Mouse (Mus musculus) liver, postnatal 0 days (tissue): ENCODE data around the gene Fsd2. TPM values are rescaled to one million over a fixed set of nuclear protein-coding genes. Genes with fewer than 3 reads are reported as not detected.

Source experiments
- ATAC-seq: fragments of 200-750 bp; cut with Nextera tagmentation; 2 replicates; pipeline ENCODE4 v1.8.0; 2017; ENCODE audit warnings: mild to moderate bottlenecking, moderate library complexity
- DNase-seq: peaks from one replicate; pipeline ENCODE4 v3.0.0-alpha.2; 2016
- H3K27ac ChIP-seq: fragments of 300-500 bp; sonication (generic); 2 replicates; pipeline ENCODE4 v1.5.1; 2014; ENCODE audit warnings: antibody characterized with exemption, moderate library complexity, mild to moderate bottlenecking, low read depth
- H3K27me3 ChIP-seq: fragments of 300-500 bp; sonication (generic); 2 replicates; pipeline ENCODE4 v1.6.1; 2014; ENCODE audit warnings: low read length, control low read depth, mixed read lengths; ENCODE audit not compliant: insufficient read depth
- H3K36me3 ChIP-seq: fragments of 300-500 bp; sonication (generic); replicated peaks from 2 replicates; pipeline ENCODE4 v1.6.1; 2014; ENCODE audit warnings: mild to moderate bottlenecking, control low read depth, low read length, moderate library complexity, mixed read lengths; ENCODE audit not compliant: insufficient read depth
- H3K4me1 ChIP-seq: fragments of 300-500 bp; sonication (generic); 2 replicates; pipeline ENCODE4 v1.6.1; 2014; ENCODE audit warnings: antibody characterized with exemption, mild to moderate bottlenecking, control low read depth; ENCODE audit not compliant: insufficient read depth
- H3K4me2 ChIP-seq: fragments of 300-500 bp; sonication (generic); 2 replicates; pipeline ENCODE4 v1.6.1; 2014; ENCODE audit warnings: low read depth, mild to moderate bottlenecking, low read length, moderate library complexity, mixed read lengths
- H3K4me3 ChIP-seq: fragments of 300-500 bp; sonication (generic); 2 replicates; pipeline ENCODE4 v1.5.1; 2014; ENCODE audit warnings: low read depth, low read length
- H3K9ac ChIP-seq: fragments of 300-500 bp; sonication (generic); replicated peaks from 2 replicates; pipeline ENCODE4 v1.6.1; 2014; ENCODE audit warnings: mild to moderate bottlenecking, moderate library complexity
- H3K9me3 ChIP-seq: fragments of 300-500 bp; sonication (generic); 2 replicates; pipeline ENCODE4 v1.6.1; 2016; ENCODE audit warnings: mild to moderate bottlenecking, control low read depth, low read length, mixed read lengths
- CTCF ChIP-seq: sonication (generic); IDR thresholded peaks from 2 replicates; pipeline ENCODE4 v1.5.1; 2016; ENCODE audit warnings: antibody characterized with exemption, low read depth
- EP300 ChIP-seq: IDR thresholded peaks from 2 replicates; pipeline ENCODE4 v1.6.1; 2016; ENCODE audit warnings: antibody characterized with exemption, low read depth, mild to moderate bottlenecking
- WGBS: fragments of 180-500 bp; shearing (Covaris S2); extraction: QIAGEN DNeasy Blood & Tissue Kit; methylation state at CpG from one replicate; pipeline ENCODE4 v1.1.7; 2014; ENCODE audit not compliant: insufficient replicate concordance; 5-methylcytosine and 5-hydroxymethylcytosine counted together
- polyA plus RNA-seq: library from polyadenylated mRNA; unstranded; fragments of >200 nt; fragmentation: Nextera tagmentation; extraction: Ambion mirVana; gene quantifications from 2 replicates; pipeline ENCODE4 v1.2.1, GENCODE M21; 2015

Gene Fsd2
- polyA plus RNA-seq, 1 experiment from 2014 or later, result 0.28 TPM

GRCm38 (mm10) chr7:81592686-81593085 is 25.9 kb upstream of the Fsd2 start:
- ATAC-seq (no peak), DNase-seq (peak; percentile 9)
- Histone ChIP-seq H3K4me1 (peaks cover 15% of the 10 kb centered on the region), H3K4me3 (no peak overlapping the region), H3K9me3 (no peaks in the 10 kb centered on the region), H3K4me2 (no peak overlapping the region), H3K27ac (peak overlapping the region; percentile 74), H3K36me3 (peaks cover 83% of the 10 kb centered on the region), H3K9ac (no peak overlapping the region), H3K27me3 (no peaks in the 10 kb centered on the region)
- TF ChIP-seq CTCF (no peak), EP300 (no peak)
- WGBS, result 59% methylated on average over 9 of the region's 9 CpGs

GRCm38 (mm10) chr7:81587238-81587637 is 20.5 kb upstream of the Fsd2 start:
- peaks cover 8% of the 10 kb centered on the region; the same call in 1 of the 2 replicates for H3K4me1 ChIP-seq
- ATAC-seq (peak; percentile 96), DNase-seq (peak; percentile 42)
- no peaks in the 10 kb centered on the region for H3K27me3 ChIP-seq
- TF ChIP-seq EP300 (peak; percentile 83), CTCF (no peak)
- H3K9me3 ChIP-seq, result no peaks in the 10 kb centered on the region
- H3K4me3 ChIP-seq, result no peak overlapping the region
- H3K9ac ChIP-seq, result no peak overlapping the region
- peak overlapping the region; percentile 87 for H3K27ac ChIP-seq
- WGBS, result 68% methylated on average over 4 of the region's 4 CpGs
- peaks cover 68% of the 10 kb centered on the region for H3K36me3 ChIP-seq
- no peak overlapping the region for H3K4me2 ChIP-seq

GRCm38 (mm10) chr7:81585326-81585725 is 18.6 kb upstream of the Fsd2 start:
- H3K4me1 ChIP-seq, result peaks cover 7% of the 10 kb centered on the region; the same call in 1 of the 2 replicates
- ATAC-seq, result no peak
- no peak for DNase-seq
- H3K27ac ChIP-seq, result peak overlapping the region; percentile 68
- no peaks in the 10 kb centered on the region for H3K27me3 ChIP-seq
- TF ChIP-seq EP300 (no peak), CTCF (no peak)
- H3K9me3 ChIP-seq, result no peaks in the 10 kb centered on the region
- no peak overlapping the region for H3K9ac ChIP-seq
- 64% methylated on average over 7 of the region's 7 CpGs for WGBS
- peaks cover 49% of the 10 kb centered on the region for H3K36me3 ChIP-seq
- no peak overlapping the region for H3K4me2 ChIP-seq
- no peak overlapping the region for H3K4me3 ChIP-seq

- no peak for ATAC-seq
- 65% methylated on average over 3 of the region's 3 CpGs for WGBS
- Histone ChIP-seq H3K9ac (no peak overlapping the region), H3K4me2 (no peak overlapping the region), H3K4me1 (peaks cover 9% of the 10 kb centered on the region), H3K36me3 (peaks cover 43% of the 10 kb centered on the region), H3K9me3 (no peaks in the 10 kb centered on the region), H3K27ac (0 out of 2 replicates have a peak overlapping the region, but pooled peaks have one; percentile 12), H3K27me3 (no peaks in the 10 kb centered on the region), H3K4me3 (no peak overlapping the region)
- no peak for DNase-seq
- TF ChIP-seq CTCF, result peak; percentile 46
- no peak for TF ChIP-seq EP300
Observed at GRCm38 (mm10) chr7:81583512-81583911, 16.8 kb upstream of the Fsd2 start.

- Histone ChIP-seq H3K27ac (peak overlapping the region; percentile 16; the same call in 1 of the 2 replicates), H3K36me3 (peaks cover 35% of the 10 kb centered on the region), H3K4me1 (peaks cover 15% of the 10 kb centered on the region), H3K9ac (no peak overlapping the region), H3K4me3 (no peak overlapping the region), H3K9me3 (no peaks in the 10 kb centered on the region), H3K4me2 (no peak overlapping the region), H3K27me3 (no peaks in the 10 kb centered on the region)
- TF ChIP-seq EP300 (no peak), CTCF (no peak)
- WGBS, result 73% methylated on average over 5 of the region's 5 CpGs
- peak; percentile 51; the same call in 1 of the 2 replicates for ATAC-seq
- DNase-seq, result no peak
Observed at GRCm38 (mm10) chr7:81579312-81579711, 12.6 kb upstream of the Fsd2 start.

GRCm38 (mm10) chr7:81578413-81578812 is 11.7 kb upstream of the Fsd2 start:
- TF ChIP-seq CTCF (no peak), EP300 (no peak)
- DNase-seq (no peak), ATAC-seq (no peak)
- WGBS, result 86% methylated on average over 7 of the region's 7 CpGs
- Histone ChIP-seq H3K4me1 (peaks cover 20% of the 10 kb centered on the region), H3K36me3 (peaks cover 36% of the 10 kb centered on the region), H3K9me3 (no peaks in the 10 kb centered on the region), H3K27me3 (no peaks in the 10 kb centered on the region), H3K4me2 (no peak overlapping the region), H3K4me3 (no peak overlapping the region), H3K27ac (0 out of 2 replicates have a peak overlapping the region, but pooled peaks have one; percentile 16), H3K9ac (no peak overlapping the region)

DNA sequence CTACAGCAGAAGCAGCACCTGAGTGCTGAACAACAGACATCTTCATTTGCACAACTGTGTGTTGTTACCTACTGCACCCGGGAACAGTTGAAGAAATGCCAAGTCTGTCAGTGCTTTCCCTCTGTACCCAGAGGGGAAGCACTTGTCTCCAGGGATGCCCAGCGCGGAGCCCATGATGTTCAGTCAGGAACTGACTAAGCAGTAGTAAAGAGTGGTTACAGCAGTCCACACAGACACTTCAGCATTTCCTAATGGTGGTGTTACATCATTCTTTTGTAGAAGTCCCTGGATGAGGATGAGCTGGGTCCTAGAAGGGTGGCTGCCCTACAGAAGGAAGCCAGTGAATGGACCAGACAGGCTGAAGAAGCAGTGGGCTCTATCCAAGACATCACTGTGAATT is 11.1 kb upstream of the Fsd2 start:
- Histone ChIP-seq H3K36me3 (peaks cover 36% of the 10 kb centered on the region), H3K27me3 (no peaks in the 10 kb centered on the region), H3K4me1 (peaks cover 24% of the 10 kb centered on the region), H3K27ac (no peak overlapping the region), H3K4me3 (no peak overlapping the region), H3K9ac (no peak overlapping the region), H3K9me3 (no peaks in the 10 kb centered on the region), H3K4me2 (no peak overlapping the region)
- ATAC-seq, result peak; percentile 20; the same call in 1 of the 2 replicates
- DNase-seq, result peak; percentile 11
- no peak for TF ChIP-seq EP300
- no peak for TF ChIP-seq CTCF
- 72% methylated on average over 3 of the region's 3 CpGs for WGBS
